Mouse (Mus musculus) embryonic facial prominence, embryonic 11.5 days (tissue): ENCODE measurements at regions not wholly inside any gene's neighbourhood (a gene's known extent, or its start where the extent isn't known, plus 50 kb on each side); places are given as distances from the start of the nearest gene placed in this dataset.

Experiments used
- ATAC-seq: fragments of 200-750 bp; cut with Nextera tagmentation; replicated peaks from 2 replicates; pipeline ENCODE4 v1.8.0; 2017; ENCODE audit warnings: low read depth; ENCODE audit not compliant: insufficient number of reproducible peaks, low FRiP score, low TSS enrichment
- DNase-seq: peaks from one replicate; pipeline ENCODE4 v3.0.0-alpha.2; 2015; ENCODE audit warnings: low spot score
- H3K27ac ChIP-seq: fragments of 300-500 bp; sonication (generic); replicated peaks from 2 replicates; pipeline ENCODE4 v1.5.1; 2014; ENCODE audit warnings: mild to moderate bottlenecking, low read depth, low read length, control low read depth
- H3K27me3 ChIP-seq: fragments of 300-500 bp; sonication (generic); 2 replicates; pipeline ENCODE4 v1.6.1; 2014; ENCODE audit warnings: mild to moderate bottlenecking, low read length, moderate library complexity, mixed read lengths; ENCODE audit not compliant: control insufficient read depth, insufficient read depth
- H3K36me3 ChIP-seq: fragments of 300-500 bp; sonication (generic); replicated peaks from 2 replicates; pipeline ENCODE4 v1.6.1; 2014; ENCODE audit warnings: low read depth, mild to moderate bottlenecking, low read length, moderate library complexity, mixed read lengths; ENCODE audit not compliant: control insufficient read depth, insufficient read depth
- H3K4me1 ChIP-seq: fragments of 300-500 bp; sonication (generic); 2 replicates; pipeline ENCODE4 v1.6.1; 2014; ENCODE audit warnings: low read length, mixed read lengths; ENCODE audit not compliant: control insufficient read depth, insufficient read depth
- H3K4me2 ChIP-seq: fragments of 300-500 bp; sonication (generic); 2 replicates; pipeline ENCODE4 v1.6.1; 2014; ENCODE audit warnings: low read depth, mild to moderate bottlenecking, control low read depth, low read length, moderate library complexity
- H3K4me3 ChIP-seq: fragments of 300-500 bp; sonication (generic); 2 replicates; pipeline ENCODE4 v1.5.1; 2014; ENCODE audit warnings: low read depth, low read length, control low read depth
- H3K9ac ChIP-seq: fragments of 300-500 bp; sonication (generic); replicated peaks from 2 replicates; pipeline ENCODE4 v1.6.1; 2014; ENCODE audit warnings: mild to moderate bottlenecking, control low read depth, low read length
- H3K9me3 ChIP-seq: fragments of 300-500 bp; sonication (generic); replicated peaks from 2 replicates; pipeline ENCODE4 v1.6.1; 2016; ENCODE audit warnings: mild to moderate bottlenecking, low read length, inconsistent platforms, mixed read lengths; ENCODE audit not compliant: control insufficient read depth
- WGBS: fragments of 180-500 bp; shearing (Covaris S2); extraction: QIAGEN DNeasy Blood & Tissue Kit; methylation state at CpG from one replicate; pipeline ENCODE4 v1.1.7; 2014; 5-methylcytosine and 5-hydroxymethylcytosine counted together

DNA sequence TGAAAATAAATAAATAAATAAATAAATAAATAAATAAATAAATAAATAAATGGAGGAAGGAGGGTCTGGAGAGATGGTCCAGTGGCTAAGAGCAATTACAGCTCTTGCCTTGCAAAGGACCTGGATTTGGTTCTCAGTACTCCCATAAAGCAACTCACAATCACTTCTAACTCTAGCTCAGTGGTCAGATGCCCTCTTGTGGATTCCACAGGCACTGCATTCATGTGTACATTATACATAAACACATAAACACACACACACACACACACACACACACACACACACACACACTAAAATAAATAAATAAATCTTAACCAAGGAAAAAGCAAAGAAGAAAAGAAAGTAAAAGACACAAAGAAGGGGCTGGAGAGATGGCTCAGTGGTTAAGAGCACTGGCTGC lies 74.2 kb upstream of the Dhx40 start:
- Histone ChIP-seq H3K4me2 (no peak overlapping the region), H3K4me1 (no peaks in the 10 kb centered on the region), H3K27me3 (no peaks in the 10 kb centered on the region), H3K9ac (no peak overlapping the region), H3K4me3 (no peak overlapping the region), H3K27ac (no peak overlapping the region), H3K9me3 (no peaks in the 10 kb centered on the region), H3K36me3 (no peaks in the 10 kb centered on the region)
- ATAC-seq (no peak), DNase-seq (no peak)

DNA sequence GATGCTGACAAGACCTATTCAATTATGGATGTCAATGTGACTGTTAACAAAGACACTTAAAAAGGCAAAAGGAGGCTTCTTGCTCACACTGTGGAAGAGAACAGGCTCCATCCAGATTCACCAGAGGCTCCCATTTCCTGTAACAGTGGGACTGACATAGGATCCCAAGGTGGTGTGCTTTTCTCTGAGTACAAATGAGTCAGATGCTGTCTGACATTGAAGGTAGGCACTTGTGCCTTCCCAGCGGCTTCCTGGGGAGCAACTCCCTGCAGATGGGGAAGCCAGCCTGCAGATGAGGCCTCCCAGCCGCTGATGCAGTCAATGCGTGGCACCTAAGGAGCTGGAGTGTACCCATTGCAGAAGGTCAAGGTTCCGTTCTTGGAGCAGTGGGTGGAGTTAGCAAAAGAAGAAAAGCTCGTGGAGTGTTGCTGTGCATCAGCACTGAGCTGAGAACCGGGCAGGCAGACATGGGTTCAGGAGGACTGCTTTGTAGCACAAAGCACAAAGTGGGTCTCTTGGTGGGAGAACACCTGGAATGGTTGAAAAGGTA lies 71.9 kb upstream of the Dhx40 start:
- no peaks in the 10 kb centered on the region; the same call in 1 of the 2 replicates for H3K4me1 ChIP-seq
- no peaks in the 10 kb centered on the region for H3K36me3 ChIP-seq
- no peak overlapping the region for H3K27ac ChIP-seq
- no peak for ATAC-seq
- no peak overlapping the region for H3K4me3 ChIP-seq
- H3K27me3 ChIP-seq: no peaks in the 10 kb centered on the region
- no peak overlapping the region for H3K9ac ChIP-seq
- no peak for DNase-seq
- WGBS: 60% methylated on average over 6 of the region's 6 CpGs
- no peaks in the 10 kb centered on the region for H3K9me3 ChIP-seq
- H3K4me2 ChIP-seq: no peak overlapping the region

DNA sequence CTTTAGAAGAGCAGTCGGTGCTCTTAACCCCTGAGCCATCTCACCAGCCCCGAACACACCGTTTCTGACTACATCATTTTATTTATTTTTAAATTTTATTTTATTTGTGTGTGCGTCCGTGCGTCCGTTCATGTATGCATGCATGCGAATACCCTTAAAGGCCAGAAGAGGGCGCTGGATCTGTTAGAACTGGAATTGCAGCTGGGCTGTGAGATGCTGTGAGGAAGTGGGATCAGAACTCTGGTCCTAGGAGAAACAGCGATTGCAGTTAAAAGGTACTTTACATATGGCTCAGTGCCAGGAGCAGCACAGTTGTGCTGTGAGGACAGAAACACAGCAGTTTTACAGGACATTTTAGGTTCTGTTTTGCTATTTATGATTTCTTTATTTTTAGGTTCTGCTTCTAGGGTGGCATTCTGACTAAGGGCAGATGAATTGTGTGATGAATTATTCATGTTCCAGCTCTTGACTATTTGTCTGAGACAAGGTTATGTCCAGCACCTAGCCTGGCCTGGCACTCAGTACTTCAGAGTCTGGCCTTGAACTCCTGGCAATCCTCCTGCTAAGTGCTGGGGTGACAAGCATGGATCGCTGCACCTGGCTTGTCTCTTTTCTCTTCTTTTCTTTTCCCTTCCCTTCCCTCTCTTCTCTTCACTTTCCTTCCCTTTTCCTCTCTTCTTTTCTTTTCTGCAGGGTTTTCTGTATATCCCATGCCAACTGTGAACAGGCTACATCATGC lies 71.0 kb upstream of the Dhx40 start:
- H3K4me1 ChIP-seq: no peaks in the 10 kb centered on the region; the same call in 1 of the 2 replicates
- no peak overlapping the region for H3K27ac ChIP-seq
- H3K27me3 ChIP-seq: no peaks in the 10 kb centered on the region
- H3K9me3 ChIP-seq: no peaks in the 10 kb centered on the region
- no peak overlapping the region for H3K4me2 ChIP-seq
- 86% methylated on average over 11 of the region's 11 CpGs for WGBS
- no peaks in the 10 kb centered on the region for H3K36me3 ChIP-seq
- no peak for DNase-seq
- no peak for ATAC-seq
- H3K4me3 ChIP-seq: no peak overlapping the region
- no peak overlapping the region for H3K9ac ChIP-seq

DNA sequence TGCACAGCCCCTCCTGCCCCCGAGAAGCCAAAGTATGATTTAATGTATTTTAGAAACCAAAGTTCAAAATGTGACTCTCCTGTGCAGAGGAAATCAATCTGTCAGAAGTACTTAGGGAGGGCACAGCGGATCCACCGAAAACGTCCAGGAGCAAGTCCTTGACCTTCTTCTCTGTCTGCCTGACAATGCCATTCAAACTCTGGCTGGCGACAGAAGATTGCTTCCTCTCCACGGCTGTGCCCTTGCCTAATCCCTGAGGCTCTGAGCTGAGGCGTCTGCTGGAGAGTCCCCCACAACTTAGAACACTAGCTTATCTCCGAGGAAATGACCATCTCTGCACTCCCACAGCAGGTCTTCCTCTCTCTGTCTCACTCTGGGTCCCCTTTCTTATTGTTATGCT lies 69.0 kb upstream of the Dhx40 start:
- Histone ChIP-seq H3K4me2 (no peak overlapping the region), H3K27ac (no peak overlapping the region), H3K4me3 (no peak overlapping the region), H3K36me3 (no peaks in the 10 kb centered on the region), H3K9me3 (no peaks in the 10 kb centered on the region), H3K27me3 (no peaks in the 10 kb centered on the region), H3K9ac (no peak overlapping the region), H3K4me1 (no peaks in the 10 kb centered on the region; the same call in 1 of the 2 replicates)
- DNase-seq (no peak), ATAC-seq (no peak)
- WGBS: 49% methylated on average over 8 of the region's 8 CpGs

DNA sequence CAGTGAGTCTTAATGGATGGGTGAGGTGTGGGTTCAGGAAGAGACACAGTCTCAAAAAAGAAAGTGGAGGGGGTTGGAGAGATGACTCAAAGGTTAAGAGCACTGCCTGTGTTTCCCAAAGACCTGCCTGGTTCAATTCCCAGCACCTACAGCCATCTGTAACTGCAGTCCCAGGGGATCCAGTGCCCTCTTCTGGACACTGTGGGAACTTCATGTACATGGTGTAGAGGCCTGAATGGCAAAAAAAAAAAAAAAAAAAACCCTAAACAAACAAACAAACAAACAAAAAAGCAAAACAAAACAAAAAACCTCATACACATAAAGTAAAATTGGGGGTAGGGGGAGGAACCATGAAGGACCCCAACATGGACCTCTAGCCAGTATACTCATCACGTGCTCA lies 68.2 kb upstream of the Dhx40 start:
- ATAC-seq (no peak), DNase-seq (no peak)
- H3K27ac ChIP-seq: no peak overlapping the region
- no peak overlapping the region for H3K9ac ChIP-seq
- H3K36me3 ChIP-seq: no peaks in the 10 kb centered on the region
- no peak overlapping the region for H3K4me2 ChIP-seq
- no peaks in the 10 kb centered on the region; the same call in 1 of the 2 replicates for H3K4me1 ChIP-seq
- WGBS: 92% methylated on average over 1 of the region's 1 CpGs
- H3K27me3 ChIP-seq: no peaks in the 10 kb centered on the region
- no peak overlapping the region for H3K4me3 ChIP-seq
- no peaks in the 10 kb centered on the region for H3K9me3 ChIP-seq

DNA sequence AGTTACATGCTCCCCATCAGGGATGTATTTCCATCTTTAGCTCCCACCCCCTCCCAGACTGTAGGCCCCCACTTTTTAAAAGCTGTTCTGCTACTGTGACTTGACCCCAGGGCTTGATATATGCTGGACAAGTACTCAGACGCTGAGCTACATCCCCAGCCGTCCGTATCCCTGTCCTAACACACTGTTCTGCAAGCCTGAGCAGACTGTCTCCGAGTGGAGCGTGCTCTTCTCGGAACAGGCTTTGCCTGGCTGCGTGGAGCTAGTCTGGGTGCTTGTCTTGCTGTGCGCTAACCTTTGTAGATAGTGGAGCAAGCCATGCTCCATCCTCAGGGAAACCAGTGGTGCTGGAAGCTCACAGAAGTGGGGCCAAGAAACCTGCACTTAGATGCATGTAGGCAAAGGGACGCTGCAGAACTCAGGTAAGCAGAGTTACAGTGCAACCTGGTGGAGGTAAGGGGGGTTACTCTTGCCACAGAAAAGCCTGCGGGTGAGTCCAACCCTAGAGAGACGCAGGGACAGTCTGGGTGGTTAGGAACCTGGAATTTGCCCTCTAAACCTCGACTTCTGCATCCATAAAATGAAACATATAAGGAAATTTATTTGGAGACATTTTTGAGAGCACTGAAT lies 67.2 kb upstream of the Dhx40 start:
- Histone ChIP-seq H3K4me1 (no peaks in the 10 kb centered on the region; the same call in 1 of the 2 replicates), H3K27me3 (no peaks in the 10 kb centered on the region), H3K36me3 (no peaks in the 10 kb centered on the region), H3K9ac (no peak overlapping the region), H3K4me2 (no peak overlapping the region), H3K4me3 (no peak overlapping the region), H3K27ac (no peak overlapping the region), H3K9me3 (no peaks in the 10 kb centered on the region)
- 67% methylated on average over 12 of the region's 12 CpGs for WGBS
- DNase-seq (no peak), ATAC-seq (no peak)

DNA sequence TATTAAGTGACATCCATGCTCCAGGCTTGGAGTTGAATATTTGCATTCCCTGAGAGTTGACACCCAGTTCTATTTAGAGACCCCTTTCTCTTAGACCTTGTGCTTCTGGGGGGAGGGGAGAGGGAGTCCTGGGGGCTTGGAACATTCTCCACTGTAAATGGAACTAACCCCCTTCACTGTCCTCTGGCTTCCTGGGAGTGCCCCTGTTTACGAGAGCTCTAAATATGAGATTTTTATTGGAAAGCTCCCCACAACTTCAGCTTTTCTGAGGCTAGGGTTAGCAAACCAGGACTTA lies 65.8 kb upstream of the Dhx40 start:
- Histone ChIP-seq H3K27me3 (no peaks in the 10 kb centered on the region), H3K27ac (0 out of 2 replicates have a peak overlapping the region, but pooled peaks have one; percentile 29), H3K4me1 (no peaks in the 10 kb centered on the region; the same call in 1 of the 2 replicates), H3K36me3 (no peaks in the 10 kb centered on the region), H3K4me2 (no peak overlapping the region), H3K9me3 (no peaks in the 10 kb centered on the region), H3K4me3 (no peak overlapping the region), H3K9ac (no peak overlapping the region)
- DNase-seq (no peak), ATAC-seq (0 out of 2 replicates have a peak, but pooled peaks have one; percentile 6)
- 65% methylated on average over 1 of the region's 1 CpGs for WGBS
